Mouse (Mus musculus) stomach, embryonic 15.5 days (tissue): ENCODE measurements at regions not wholly inside any gene's neighbourhood (a gene's known extent, or its start where the extent isn't known, plus 50 kb on each side); places are given as distances from the start of the nearest gene placed in this dataset.

Experiments used
- ATAC-seq: fragments of 200-750 bp; cut with Nextera tagmentation; 2 replicates; pipeline ENCODE4 v1.8.0; 2017; ENCODE audit warnings: low read depth, moderate number of reproducible peaks, moderate TSS enrichment; ENCODE audit not compliant: insufficient read depth, low FRiP score
- H3K27ac ChIP-seq: fragments of 300-500 bp; sonication (generic); 2 replicates; pipeline ENCODE4 v1.5.1; 2015; ENCODE audit warnings: mild to moderate bottlenecking, inconsistent platforms
- H3K27me3 ChIP-seq: fragments of 300-500 bp; sonication (generic); replicated peaks from 2 replicates; pipeline ENCODE4 v1.6.1; 2015; ENCODE audit warnings: inconsistent platforms
- H3K36me3 ChIP-seq: fragments of 300-500 bp; sonication (generic); 2 replicates; pipeline ENCODE4 v1.6.1; 2015; ENCODE audit warnings: inconsistent platforms
- H3K4me1 ChIP-seq: fragments of 300-500 bp; sonication (generic); 2 replicates; pipeline ENCODE4 v1.6.1; 2015; ENCODE audit warnings: inconsistent platforms
- H3K4me2 ChIP-seq: fragments of 300-500 bp; sonication (generic); 2 replicates; pipeline ENCODE4 v1.6.1; 2015; ENCODE audit warnings: mild to moderate bottlenecking, inconsistent platforms
- H3K4me3 ChIP-seq: fragments of 300-500 bp; sonication (generic); replicated peaks from 2 replicates; pipeline ENCODE4 v1.5.1; 2015; ENCODE audit warnings: inconsistent platforms
- H3K9ac ChIP-seq: fragments of 300-500 bp; sonication (generic); 2 replicates; pipeline ENCODE4 v1.6.1; 2015; ENCODE audit warnings: inconsistent platforms
- H3K9me3 ChIP-seq: fragments of 300-500 bp; sonication (generic); 2 replicates; pipeline ENCODE4 v1.6.1; 2016; ENCODE audit warnings: inconsistent platforms
- WGBS: fragments of 180-500 bp; shearing (Covaris S2); methylation state at CpG from one replicate; pipeline ENCODE4 v1.1.7; 2015; 5-methylcytosine and 5-hydroxymethylcytosine counted together

- Histone ChIP-seq H3K9me3 (no peaks in the 10 kb centered on the region), H3K27ac (peak overlapping the region; percentile 66; the same call in 1 of the 2 replicates), H3K4me3 (no peak overlapping the region), H3K36me3 (no peaks in the 10 kb centered on the region), H3K4me1 (peaks cover 21% of the 10 kb centered on the region), H3K9ac (no peak overlapping the region), H3K4me2 (no peak overlapping the region), H3K27me3 (no peaks in the 10 kb centered on the region)
- 22% methylated on average over 24 of the region's 24 CpGs for WGBS
- no peak for ATAC-seq
Observed at GRCm38 (mm10) chr5:111554551-111555311, 137.6 kb downstream of the Mn1 start.

- Histone ChIP-seq H3K9me3 (no peaks in the 10 kb centered on the region), H3K27ac (peak overlapping the region; percentile 66), H3K4me3 (no peak overlapping the region), H3K36me3 (no peaks in the 10 kb centered on the region), H3K4me1 (peaks cover 21% of the 10 kb centered on the region), H3K4me2 (no peak overlapping the region), H3K9ac (no peak overlapping the region), H3K27me3 (no peaks in the 10 kb centered on the region)
- WGBS, result 20% methylated on average over 5 of the region's 5 CpGs
- ATAC-seq, result no peak
Observed at GRCm38 (mm10) chr5:111555312-111555957, 138.3 kb downstream of the Mn1 start.

- Histone ChIP-seq H3K4me1 (peaks cover 21% of the 10 kb centered on the region), H3K9ac (no peak overlapping the region), H3K27ac (peak overlapping the region; percentile 66), H3K4me2 (no peak overlapping the region), H3K36me3 (no peaks in the 10 kb centered on the region), H3K4me3 (no peak overlapping the region), H3K9me3 (no peaks in the 10 kb centered on the region), H3K27me3 (no peaks in the 10 kb centered on the region)
- 29% methylated on average over 7 of the region's 7 CpGs for WGBS
- ATAC-seq, result peak; percentile 61; the same call in 1 of the 2 replicates
Observed at GRCm38 (mm10) chr5:111555981-111556380, 138.8 kb downstream of the Mn1 start.

GRCm38 (mm10) chr5:111560432-111560831 is 143.3 kb downstream of the Mn1 start:
- no peak overlapping the region for H3K4me3 ChIP-seq
- WGBS, result 58% methylated on average over 9 of the region's 9 CpGs
- H3K36me3 ChIP-seq, result no peaks in the 10 kb centered on the region
- no peak overlapping the region for H3K4me2 ChIP-seq
- ATAC-seq, result no peak
- H3K27ac ChIP-seq, result no peak overlapping the region
- H3K9me3 ChIP-seq, result no peaks in the 10 kb centered on the region
- H3K27me3 ChIP-seq, result no peaks in the 10 kb centered on the region
- peaks cover 11% of the 10 kb centered on the region for H3K4me1 ChIP-seq
- H3K9ac ChIP-seq, result no peak overlapping the region

GRCm38 (mm10) chr5:111561301-111561700 is 144.1 kb downstream of the Mn1 start:
- Histone ChIP-seq H3K9ac (no peak overlapping the region), H3K4me1 (peaks cover 3% of the 10 kb centered on the region), H3K27ac (no peak overlapping the region), H3K27me3 (no peaks in the 10 kb centered on the region), H3K4me3 (no peak overlapping the region), H3K4me2 (no peak overlapping the region), H3K36me3 (no peaks in the 10 kb centered on the region), H3K9me3 (no peaks in the 10 kb centered on the region)
- ATAC-seq, result no peak
- WGBS, result 65% methylated on average over 10 of the region's 10 CpGs

GRCm38 (mm10) chr5:111570826-111571225 is 153.7 kb downstream of the Mn1 start:
- 14% methylated on average over 10 of the region's 10 CpGs for WGBS
- H3K27ac ChIP-seq, result no peak overlapping the region
- peak; percentile 59; the same call in 1 of the 2 replicates for ATAC-seq
- no peak overlapping the region for H3K4me3 ChIP-seq
- no peaks in the 10 kb centered on the region for H3K9me3 ChIP-seq
- peaks cover 33% of the 10 kb centered on the region for H3K4me1 ChIP-seq
- no peaks in the 10 kb centered on the region for H3K36me3 ChIP-seq
- H3K9ac ChIP-seq, result no peak overlapping the region
- H3K27me3 ChIP-seq, result no peaks in the 10 kb centered on the region
- H3K4me2 ChIP-seq, result no peak overlapping the region

- Histone ChIP-seq H3K4me3 (no peak overlapping the region), H3K27ac (peak overlapping the region; percentile 51; the same call in 1 of the 2 replicates), H3K4me1 (peaks cover 50% of the 10 kb centered on the region), H3K36me3 (no peaks in the 10 kb centered on the region), H3K9ac (no peak overlapping the region), H3K27me3 (no peaks in the 10 kb centered on the region), H3K4me2 (no peak overlapping the region), H3K9me3 (no peaks in the 10 kb centered on the region)
- WGBS, result 16% methylated on average over 13 of the region's 13 CpGs
- 0 out of 2 replicates have a peak, but pooled peaks have one; percentile 32 for ATAC-seq
Observed at GRCm38 (mm10) chr5:111573265-111573873, 156.2 kb downstream of the Mn1 start.

GRCm38 (mm10) chr5:111574219-111574840 is 157.2 kb downstream of the Mn1 start:
- Histone ChIP-seq H3K4me2 (no peak overlapping the region), H3K27me3 (no peaks in the 10 kb centered on the region), H3K9me3 (no peaks in the 10 kb centered on the region), H3K9ac (no peak overlapping the region), H3K4me1 (peaks cover 60% of the 10 kb centered on the region), H3K27ac (peak overlapping the region; percentile 51), H3K36me3 (no peaks in the 10 kb centered on the region), H3K4me3 (no peak overlapping the region)
- WGBS, result 21% methylated on average over 8 of the region's 8 CpGs
- ATAC-seq, result no peak

- H3K27ac ChIP-seq, result no peak overlapping the region
Observed at GRCm38 (mm10) chr5:111575376-111575775, 158.2 kb downstream of the Mn1 start.

GRCm38 (mm10) chr5:111577441-111577840 is 156.3 kb upstream of the Gm26897 start:
- no peak overlapping the region for H3K4me3 ChIP-seq
- ATAC-seq, result peak; percentile 33; the same call in 1 of the 2 replicates
- H3K36me3 ChIP-seq, result no peaks in the 10 kb centered on the region
- no peaks in the 10 kb centered on the region for H3K27me3 ChIP-seq
- H3K27ac ChIP-seq, result peak overlapping the region; percentile 82
- H3K4me2 ChIP-seq, result no peak overlapping the region
- H3K9ac ChIP-seq, result no peak overlapping the region
- H3K4me1 ChIP-seq, result peaks cover 70% of the 10 kb centered on the region
- H3K9me3 ChIP-seq, result no peaks in the 10 kb centered on the region
- 18% methylated on average over 5 of the region's 5 CpGs for WGBS

More at GRCm38 (mm10) chr5:111575376-111575775, 158.2 kb downstream of the Mn1 start:
- Histone ChIP-seq H3K27me3 (no peaks in the 10 kb centered on the region), H3K9ac (no peak overlapping the region), H3K9me3 (no peaks in the 10 kb centered on the region), H3K36me3 (no peaks in the 10 kb centered on the region), H3K4me2 (no peak overlapping the region), H3K4me3 (no peak overlapping the region), H3K4me1 (peaks cover 61% of the 10 kb centered on the region)
- 70% methylated on average over 5 of the region's 5 CpGs for WGBS
- ATAC-seq, result no peak

GRCm38 (mm10) chr5:111578088-111578487 is 155.6 kb upstream of the Gm26897 start:
- H3K27me3 ChIP-seq, result no peaks in the 10 kb centered on the region

More at GRCm38 (mm10) chr5:111578088-111578487, 155.6 kb upstream of the Gm26897 start:
- Histone ChIP-seq H3K27ac (peak overlapping the region; percentile 82), H3K4me3 (no peak overlapping the region), H3K4me2 (no peak overlapping the region), H3K4me1 (peaks cover 67% of the 10 kb centered on the region), H3K36me3 (no peaks in the 10 kb centered on the region), H3K9me3 (no peaks in the 10 kb centered on the region), H3K9ac (no peak overlapping the region)
- WGBS, result 54% methylated on average over 5 of the region's 5 CpGs
- ATAC-seq, result 0 out of 2 replicates have a peak, but pooled peaks have one; percentile 29
